Mouse (Mus musculus): Measurements from ENCODE around the gene Adam22.
A peak's percentile ranks its signal among the peaks of the same experiment; 100 is the strongest.
"Not testable (repeated sequence)": the region's sequence is repeated elsewhere in the genome, so short reads cannot be mapped to it uniquely, and the experiment has no call there.

Gene Adam22

DNA sequence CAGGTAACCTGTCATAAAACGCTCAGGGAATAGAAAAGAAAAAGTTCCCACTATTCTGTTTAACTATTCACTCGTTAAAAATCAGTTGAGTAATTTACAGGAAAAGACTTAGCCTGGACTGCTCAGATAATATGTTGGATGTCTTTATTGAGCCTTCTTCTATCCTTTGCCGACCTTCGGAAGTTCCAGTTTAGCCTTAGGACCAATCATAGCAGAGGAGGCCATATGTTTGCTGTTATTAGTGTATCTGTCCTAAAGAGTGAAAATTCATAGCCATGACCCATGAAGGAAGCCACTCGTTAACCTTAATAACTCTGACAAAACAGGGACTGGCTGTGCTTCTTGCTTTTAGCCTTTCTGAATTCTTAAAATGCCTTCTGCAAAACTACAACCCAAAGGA is 41.3 kb downstream of the Adam22 start:
- DNase-seq (ENCODE audit: low read depth, low spot score), result no peak

DNA sequence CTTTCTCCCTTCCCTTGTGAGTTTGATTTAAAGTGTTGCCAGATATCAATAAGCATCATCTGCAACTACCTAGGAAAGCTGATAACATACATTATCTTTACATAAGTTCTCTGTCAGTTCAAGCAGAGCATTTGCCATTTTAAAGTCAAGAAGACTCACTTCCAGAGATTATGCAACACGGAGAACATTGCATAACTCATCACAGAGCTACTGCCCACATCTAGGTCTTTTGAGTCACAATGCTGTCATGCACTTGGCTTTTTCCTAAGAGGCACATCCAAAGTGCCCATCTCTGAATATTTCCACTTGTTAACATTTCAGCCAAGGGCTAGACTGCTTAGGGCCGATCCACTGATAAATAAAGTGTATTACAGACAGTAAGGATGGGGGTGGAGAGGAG is 55.6 kb downstream of the Adam22 start:
- no peak for DNase-seq (ENCODE audit: low read depth, low spot score)

DNA sequence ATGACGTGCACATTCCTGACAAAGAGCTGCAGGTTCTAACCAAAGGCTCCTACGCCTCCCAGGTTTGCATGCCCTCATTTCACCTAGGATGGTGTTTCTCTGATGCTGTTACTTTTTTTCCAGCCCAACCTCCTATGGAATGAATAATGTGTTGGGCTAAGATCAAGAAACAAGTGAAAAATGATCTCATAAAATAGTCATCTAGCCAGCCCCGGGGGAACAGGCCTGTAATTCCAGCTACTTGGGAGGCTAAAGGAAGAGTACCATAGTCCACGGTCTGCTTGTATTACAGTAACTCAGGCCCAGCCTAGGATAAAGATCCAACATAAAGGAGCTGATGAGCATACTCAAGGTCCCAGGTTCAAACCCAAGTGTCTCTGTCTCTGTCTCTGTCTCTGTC is 57.1 kb downstream of the Adam22 start:
- no peak for DNase-seq (ENCODE audit: low read depth, low spot score)

DNA sequence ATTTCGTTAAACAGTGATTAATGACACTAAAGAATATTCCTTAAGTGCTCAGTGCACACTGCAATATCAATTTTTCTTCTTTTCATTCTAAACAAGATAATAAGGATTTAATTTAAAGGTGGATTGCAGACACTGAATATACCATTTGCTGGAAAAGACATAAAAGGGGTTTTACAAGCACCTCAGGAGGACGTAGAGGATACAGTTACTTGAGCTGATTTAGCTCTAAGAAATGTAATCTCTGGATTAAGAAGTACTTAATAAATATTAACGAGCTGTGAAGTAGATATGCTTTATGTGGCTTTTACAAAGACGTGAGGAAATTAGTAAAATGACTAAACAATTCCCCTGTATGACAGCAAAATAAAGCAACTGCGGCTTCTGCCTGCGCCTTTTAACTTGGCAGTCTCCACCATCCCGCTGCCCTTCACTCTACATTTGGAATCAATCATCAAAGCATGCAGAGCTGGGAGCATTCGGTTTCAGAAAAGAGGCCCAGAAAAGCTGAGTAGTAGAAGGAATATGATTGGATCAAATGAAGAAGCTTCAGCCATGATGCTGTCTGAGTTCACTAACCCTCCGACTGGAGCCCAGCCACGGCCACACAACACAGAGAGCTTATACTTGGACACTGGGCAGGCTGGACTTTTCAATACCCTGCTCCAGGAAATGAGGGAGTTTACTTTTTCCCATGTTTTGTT is 70.1 kb downstream of the Adam22 start:
- DNase-seq (ENCODE audit: low read depth, low spot score), result no peak

DNA sequence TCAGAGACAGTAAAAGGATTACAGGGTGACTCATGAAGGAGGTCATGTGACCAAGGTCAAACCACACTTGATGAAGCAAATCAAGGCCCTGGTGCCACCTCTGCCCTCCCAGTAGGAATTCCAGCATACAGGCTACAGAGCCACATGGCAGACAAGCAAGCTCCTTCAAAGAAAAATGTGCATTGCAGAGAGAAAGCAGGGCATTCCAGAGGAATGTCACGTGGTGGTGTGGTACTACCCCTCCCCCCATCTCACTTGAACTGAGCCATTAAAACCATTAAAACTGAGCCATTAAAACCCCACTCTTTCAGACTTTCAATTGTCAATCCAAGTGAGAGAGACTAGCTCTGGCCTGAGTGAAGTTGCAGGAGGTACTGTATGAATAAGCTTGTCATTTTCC is 74.7 kb downstream of the Adam22 start:
- DNase-seq (ENCODE audit: low read depth, low spot score), result peak; percentile 80

DNA sequence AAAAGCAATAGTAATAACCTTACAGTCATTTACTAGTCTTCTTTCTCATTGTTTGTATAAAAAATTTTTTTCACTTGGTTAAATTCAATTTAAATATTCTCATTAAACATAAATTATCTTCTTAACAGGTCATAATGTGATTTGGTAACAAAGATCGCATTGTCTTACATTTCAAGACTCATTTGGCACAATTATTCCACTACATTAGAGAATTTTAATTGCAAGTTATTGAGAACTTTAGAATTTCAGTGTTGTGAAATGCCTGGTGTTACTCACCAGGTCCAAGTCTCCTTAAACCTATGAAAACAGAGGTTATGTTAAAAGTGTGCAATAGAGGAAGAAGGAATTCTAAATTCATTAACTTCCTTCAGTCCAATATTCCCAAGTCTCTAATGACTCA is 76.5 kb downstream of the Adam22 start:
- DNase-seq (ENCODE audit: low read depth, low spot score), result no peak

DNA sequence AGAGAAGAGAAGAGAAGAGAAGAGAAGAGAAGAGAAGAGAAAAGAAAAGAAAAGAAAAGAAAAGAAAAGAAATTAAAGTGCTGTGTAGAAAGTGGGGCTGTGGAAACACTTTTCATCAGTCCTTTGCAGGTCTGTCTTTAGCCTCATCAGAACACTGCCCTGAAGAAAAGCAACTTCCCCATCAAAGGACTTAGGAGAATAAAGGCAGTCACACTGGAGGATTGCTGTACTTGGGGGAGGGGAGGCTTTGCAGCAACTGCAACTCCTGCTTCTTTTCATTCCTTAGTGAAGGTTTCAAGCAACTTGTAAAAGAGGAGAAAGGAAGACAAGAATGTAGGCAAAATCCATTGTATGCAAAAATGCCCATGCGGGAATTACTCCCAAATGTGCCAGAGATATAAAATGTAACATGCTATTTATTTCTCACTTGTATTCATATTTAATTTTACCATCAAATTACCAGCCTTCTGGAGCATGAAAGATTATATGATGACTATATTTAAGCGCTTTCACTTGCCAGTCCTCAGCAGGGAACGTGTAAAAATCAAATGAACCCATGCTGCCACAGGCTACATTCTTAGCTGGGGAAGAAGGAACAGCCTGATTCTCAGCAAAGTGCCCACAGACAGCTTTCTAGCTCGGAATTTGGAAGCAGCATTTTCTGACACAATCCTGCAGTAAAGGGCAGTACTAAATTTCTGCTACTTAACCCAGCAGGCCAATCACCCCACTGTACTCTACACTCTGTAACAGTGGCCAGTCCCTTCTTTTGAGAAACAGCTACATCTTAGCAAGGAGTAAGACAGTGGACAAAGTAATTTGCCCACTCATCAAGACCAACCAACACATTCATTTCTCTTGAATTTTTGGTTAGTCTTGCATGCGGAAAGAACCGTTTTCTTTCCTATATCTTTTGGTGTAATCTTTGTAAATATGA is 78.0 kb downstream of the Adam22 start:
- peak; percentile 11 for DNase-seq (ENCODE audit: low read depth, low spot score)

DNA sequence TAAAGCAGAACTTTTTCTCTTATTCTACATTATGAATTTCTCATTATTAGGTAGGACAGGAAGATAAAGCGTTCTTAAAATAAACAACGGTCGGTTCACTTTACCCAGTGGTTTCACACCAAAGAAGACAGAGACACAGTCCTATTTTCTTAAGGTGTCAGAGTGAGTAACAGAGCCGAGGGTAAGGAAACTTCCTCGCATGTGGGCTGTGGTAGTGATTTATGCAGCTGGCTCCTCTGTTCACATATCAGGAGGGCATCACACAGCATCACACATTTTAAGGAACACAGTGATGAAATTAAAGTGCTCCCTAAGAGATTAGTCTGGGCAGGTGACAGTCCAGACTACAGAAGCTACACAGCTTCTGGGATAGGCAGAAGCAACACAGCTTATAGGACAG is 83.8 kb downstream of the Adam22 start:
- DNase-seq (ENCODE audit: low read depth, low spot score), result no peak

DNA sequence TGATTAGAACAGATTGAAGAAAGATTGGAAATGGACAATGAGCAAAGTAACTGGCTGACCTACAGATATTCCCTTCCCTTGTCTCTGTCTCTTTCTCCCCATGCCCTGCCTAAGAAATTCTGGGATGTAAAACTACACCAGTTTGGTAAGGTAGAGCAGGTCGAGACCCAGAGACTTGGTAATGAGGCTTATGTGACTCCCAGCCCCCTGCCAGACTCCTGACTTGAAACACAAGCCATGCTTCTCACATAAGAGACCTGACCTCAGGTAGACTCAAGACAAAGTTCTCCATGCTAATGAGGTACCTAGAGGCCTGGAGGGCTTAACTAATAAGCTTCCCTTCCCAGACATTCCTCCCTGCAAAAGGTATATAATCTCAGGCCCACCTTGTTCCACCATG is 91.8 kb downstream of the Adam22 start:
- DNase-seq (ENCODE audit: low read depth, low spot score), result no peak

DNA sequence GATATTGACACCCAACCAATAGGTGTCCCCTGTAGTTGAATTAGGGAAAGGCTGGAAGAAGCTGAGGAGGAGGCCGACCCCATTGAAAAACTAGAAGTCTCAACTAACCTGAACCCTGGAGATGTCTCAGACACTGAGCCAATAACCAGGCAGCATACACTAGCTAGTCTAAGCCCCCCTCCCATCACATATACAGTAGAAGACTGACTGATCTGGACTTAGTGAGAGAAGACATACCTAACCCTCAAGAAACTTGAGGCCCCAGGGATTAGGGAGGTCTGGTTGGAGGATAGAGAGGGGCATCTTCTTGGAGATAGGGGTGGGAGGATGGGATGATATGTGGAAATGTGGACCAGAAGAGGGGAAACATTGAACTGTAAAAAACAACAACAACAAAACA is 110.6 kb downstream of the Adam22 start:
- no peak for DNase-seq (ENCODE audit: low read depth, low spot score)

DNA sequence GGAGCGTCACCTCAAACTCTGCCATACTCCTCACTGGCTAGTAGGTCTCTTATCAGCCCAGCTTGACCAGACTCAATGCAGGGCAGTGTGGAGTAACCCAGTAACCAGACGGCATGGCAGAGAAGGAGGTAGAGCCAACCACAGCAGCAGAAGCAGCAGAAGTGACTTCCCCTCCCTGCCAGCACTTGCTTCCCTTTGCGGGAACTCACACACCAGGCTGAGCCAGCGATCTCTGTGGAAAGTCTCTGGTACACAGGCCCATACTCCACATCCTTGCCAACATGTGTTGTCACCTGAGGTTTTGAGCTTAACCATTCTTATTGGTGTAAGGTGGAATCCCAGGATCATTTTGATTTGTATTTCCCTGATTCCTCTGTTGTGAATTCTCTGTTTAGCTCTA is 111.5 kb downstream of the Adam22 start:
- DNase-seq (ENCODE audit: low read depth, low spot score), result no peak

DNA sequence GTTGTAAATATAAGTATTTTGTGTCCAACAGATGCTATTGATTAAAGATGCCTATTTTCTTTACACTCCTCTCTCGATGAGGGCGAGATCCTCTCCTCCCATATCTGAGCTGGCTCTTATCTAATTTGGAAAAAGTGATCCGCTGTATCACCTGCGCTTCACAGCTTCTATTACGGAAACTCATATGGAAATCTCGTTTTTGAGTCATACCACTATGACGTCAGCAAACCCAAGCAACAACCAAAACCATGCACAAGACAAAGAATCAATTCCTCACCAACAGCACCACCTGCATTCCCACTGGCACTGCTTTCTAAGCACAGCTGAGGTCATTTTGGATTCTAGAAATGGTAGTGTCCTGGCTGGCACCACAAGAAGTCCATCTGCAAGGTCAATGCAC is 123.3 kb downstream of the Adam22 start:
- DNase-seq (ENCODE audit: low read depth, low spot score), result no peak

DNA sequence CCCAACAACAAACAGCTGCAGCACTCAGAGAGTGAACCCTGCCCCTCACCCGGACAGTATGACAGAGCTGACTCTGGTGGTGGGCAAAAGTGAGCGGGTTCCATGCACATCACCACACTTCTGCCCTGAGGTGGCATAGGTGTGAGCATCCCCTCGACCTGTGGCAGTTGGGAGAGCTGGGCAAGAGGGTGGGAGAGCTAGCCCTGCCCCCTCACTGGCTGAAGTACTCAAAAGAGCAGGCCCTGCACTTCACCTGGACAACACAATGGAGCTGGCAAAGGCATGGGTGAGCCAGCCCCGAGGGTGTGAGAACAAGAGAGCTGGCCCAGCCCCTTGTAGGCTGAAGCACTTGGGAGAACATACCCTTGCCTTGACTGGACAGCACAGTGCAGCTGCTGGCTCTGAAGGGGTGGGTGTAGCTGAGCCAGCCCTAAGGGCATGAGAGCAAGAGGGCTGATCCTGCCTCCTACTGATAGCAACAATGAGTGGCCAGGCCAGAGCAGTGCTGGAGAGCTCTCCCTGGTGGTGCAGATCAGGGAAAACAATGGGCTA is 124.8 kb downstream of the Adam22 start:
- DNase-seq (ENCODE audit: low read depth, low spot score), result peak; percentile 86

DNA sequence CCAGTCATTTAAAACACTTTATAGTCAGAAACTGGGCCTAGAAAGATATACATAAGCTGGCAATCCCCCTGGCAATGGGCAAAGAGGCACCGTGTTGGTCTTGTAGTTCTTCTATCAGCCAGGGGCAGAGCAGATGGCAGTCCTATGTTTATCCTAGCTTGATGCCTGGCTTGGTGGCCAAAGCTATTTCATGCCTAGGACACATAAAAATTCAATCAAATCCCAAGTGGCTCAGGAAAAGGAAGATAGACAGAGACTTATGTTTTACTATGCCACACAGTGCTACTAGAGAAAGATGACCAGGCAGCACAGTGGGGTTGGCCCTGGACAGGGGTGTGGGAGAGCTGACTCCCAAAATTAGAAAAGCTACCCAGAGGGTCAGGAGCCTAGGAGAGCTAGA is 125.3 kb downstream of the Adam22 start:
- DNase-seq (ENCODE audit: low read depth, low spot score), result no peak

DNA sequence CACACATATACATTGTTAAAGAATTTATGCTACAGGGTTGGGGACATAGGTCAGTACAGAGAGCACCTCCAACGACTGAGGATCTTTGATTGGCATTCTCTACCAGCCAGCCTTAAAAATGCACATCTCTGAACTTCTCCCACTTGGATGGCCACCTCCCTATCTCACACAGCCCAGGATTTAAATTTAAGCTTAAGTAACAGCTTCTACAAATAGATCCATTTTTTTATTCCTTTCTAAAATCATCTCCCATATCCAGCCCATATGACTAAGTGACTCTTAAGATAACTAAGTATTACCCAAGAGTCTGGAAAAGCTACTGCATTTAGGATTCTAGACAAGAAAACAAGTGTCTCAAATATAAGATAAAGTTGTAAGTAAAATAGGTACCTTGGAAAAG is 140.9 kb downstream of the Adam22 start:
- DNase-seq (ENCODE audit: low read depth, low spot score), result no peak

DNA sequence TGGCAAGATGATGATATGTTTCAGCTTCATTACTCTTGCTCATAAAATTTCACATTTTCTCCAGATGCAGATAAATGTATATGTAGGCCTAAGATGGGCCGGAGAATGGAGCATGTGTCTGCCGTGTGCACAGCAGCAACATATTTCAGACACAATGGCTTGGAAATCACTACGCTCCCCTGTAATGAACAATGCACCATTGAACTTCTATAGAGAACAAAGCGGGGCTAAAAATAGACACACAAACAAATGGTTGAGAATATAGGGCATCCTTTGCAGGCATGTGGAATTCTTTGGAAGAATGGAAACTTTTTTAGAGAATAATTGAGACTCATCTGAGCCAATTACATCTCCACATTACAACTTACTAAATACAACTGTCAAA is 143.6 kb downstream of the Adam22 start:
- DNase-seq (ENCODE audit: low read depth, low spot score), result no peak

DNA sequence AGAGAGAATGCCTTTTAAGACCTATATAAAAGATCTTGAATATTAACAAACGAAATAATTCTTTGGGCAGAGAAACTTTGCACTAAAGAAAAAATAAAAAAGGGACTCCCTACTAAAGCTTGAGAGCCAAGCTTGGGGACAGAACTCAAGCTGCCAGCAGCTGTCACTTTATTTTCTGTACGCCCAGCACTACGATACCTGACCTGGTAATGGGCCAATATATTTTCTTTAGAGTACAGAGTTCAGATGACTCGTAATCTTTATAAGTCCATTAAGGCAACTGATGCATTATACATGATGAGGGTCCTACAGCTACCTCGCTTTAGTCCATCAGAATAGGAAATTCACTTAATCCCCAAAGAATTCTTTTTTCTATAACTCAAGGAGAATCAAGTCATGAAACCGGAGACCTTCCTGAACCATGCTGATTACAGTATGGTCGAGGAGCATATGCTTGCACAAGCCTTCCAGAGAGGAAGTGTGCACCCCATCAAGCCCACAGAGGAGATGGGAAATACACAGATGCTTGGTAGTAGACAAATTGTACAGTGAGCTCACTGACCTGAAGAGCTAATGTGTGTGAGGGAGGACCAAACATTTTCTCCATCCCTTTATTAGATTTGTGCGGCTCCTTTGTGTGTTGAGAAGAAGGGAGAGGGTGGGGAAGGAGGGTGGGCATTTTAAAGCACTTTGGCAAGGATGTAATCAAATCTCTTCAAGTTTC is 144.2 kb downstream of the Adam22 start:
- DNase-seq (ENCODE audit: low read depth, low spot score), result no peak

DNA sequence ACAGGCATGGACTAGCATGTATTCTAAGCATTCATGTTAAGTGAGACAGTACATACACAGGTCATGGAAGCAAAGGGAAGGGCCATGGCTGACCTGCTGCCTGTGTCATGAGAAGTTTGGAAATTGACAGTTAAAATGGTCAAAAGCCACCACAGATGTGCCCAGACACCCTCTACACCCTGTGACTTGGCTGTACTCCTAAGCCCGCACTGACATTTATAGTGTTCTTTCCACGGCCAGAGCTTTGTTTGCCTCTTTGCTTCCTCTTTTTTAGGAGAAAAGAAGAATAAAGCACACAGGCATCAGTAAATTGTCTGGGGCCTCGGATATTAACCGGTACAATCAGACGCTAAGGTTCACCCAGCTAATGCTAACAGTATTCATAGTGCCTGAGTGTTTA is 146.3 kb downstream of the Adam22 start:
- no peak for DNase-seq (ENCODE audit: low read depth, low spot score)

DNA sequence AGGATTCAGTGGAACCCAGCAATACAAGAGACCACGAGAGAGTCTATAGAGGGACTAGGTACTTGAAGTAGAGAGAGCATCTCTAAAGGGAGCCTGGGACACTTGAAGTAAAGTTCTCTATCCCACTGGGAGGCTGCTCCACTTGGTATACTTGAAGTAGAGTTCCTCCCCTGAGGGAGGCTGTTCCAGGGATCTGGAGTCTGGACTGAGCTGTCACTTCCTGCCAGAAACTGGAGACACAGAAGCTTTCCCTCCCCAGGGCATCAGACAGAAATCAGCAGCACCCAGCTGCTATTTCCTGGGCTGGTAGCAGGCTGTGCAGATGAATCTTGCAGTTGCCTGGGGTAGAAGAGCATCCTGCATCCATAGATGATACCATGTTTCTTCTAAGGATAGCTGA is 152.1 kb downstream of the Adam22 start:
- no peak for DNase-seq (ENCODE audit: low read depth, low spot score)

DNA sequence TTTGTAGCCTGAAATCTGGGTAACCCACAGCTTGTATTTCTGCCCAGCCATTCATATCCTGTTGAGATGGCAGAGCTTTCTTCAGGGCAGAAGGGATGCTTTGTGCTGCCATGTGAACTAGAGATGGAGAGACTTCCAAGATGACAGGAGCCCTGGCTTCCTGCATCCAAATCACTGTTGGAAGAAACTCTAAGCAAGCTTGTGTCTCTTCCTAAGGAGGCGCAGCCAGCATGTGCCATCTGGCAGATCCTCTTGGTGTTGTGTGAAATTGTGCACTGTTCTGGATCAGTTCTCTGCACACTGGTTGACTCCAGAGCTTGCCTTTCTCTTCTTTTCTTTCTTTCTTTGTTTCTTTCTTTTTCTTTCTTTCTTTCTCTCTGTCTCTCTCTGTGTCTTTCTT is 183.0 kb downstream of the Adam22 start:
- DNase-seq (ENCODE audit: low read depth, low spot score), result not testable (repeated sequence)

DNA sequence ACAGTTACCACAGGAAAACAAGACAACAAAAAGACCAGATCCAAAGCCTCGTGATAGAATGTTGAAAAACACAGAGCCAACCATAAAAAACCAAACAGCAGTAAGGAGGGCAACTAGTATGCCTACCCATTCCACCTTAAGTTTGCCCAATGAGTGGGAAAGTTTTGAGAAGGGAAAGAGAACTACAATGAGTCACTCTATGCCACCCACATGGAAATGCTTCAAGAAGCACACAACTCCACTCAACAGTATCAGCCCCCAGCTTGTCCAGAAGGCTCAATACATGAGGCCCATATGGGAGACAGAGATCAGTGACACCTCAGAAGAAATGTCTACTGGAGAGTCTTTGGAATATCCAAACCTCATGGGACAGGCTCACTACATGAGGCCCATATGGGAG is 187.3 kb downstream of the Adam22 start:
- no peak for DNase-seq (ENCODE audit: low read depth, low spot score)

DNA sequence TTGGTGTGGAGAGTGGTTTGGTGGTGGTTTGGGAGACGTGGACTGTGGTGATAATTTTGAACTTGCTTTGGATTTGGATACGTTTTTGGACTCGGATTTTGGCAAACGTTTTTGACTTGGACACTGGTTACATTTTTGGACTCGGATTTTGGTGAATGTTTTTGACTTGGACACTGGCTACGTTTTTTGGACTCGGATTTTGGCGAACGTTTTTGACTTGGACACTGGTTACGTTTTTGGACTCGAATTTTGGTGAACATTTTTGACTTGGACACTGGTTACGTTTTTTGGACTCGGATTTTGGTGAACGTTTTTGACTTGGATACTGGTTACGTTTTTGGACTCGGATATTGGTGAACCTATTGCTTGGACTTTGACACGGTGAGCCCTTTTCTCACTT is 189.8 kb downstream of the Adam22 start:
- DNase-seq (ENCODE audit: low read depth, low spot score), result no peak
